In genomic region chr16:18066060-18067009, GRCm38 (mm10) we compare ENCODE assay signal across 8 mouse cellular contexts. TPM values are rescaled to one million over a fixed set of nuclear protein-coding genes. Genes with fewer than 3 reads are reported as not detected.
A peak's percentile ranks its signal among the peaks of the same experiment; 100 is the strongest.
DNase-seq lines count a peak whose midpoint lies in the region; ATAC-seq lines count a peak whose summit lies in the region.

No protein-coding gene starts in this region.

- H3K9me3 ChIP-seq in hindbrain, embryonic 14.5 days (ENCODE audit: control insufficient read depth, low read length), result no peaks in the 10 kb centered on the region

- H3K27ac ChIP-seq in hindbrain, embryonic 14.5 days, result peak overlapping the region; percentile 96

- peak overlapping the region; percentile 94 for H3K4me3 ChIP-seq in hindbrain, embryonic 14.5 days (replicated peaks; ENCODE audit: low read length)

- peaks cover 24% of the 10 kb centered on the region for H3K36me3 ChIP-seq in hindbrain, embryonic 14.5 days (replicated peaks; ENCODE audit: control insufficient read depth, insufficient read depth)

- peak overlapping the region; percentile 74 for H3K4me2 ChIP-seq in hindbrain, embryonic 14.5 days (replicated peaks)

- H3K9ac ChIP-seq in hindbrain, embryonic 14.5 days, result peak overlapping the region; percentile 95

- H3K4me1 ChIP-seq in hindbrain, embryonic 14.5 days (replicated peaks; ENCODE audit: control insufficient read depth, insufficient read depth, low read length), result peaks cover 17% of the 10 kb centered on the region

- DNase-seq in T-cell, adult 2 months (ENCODE audit: low spot score), result peak; percentile 87
- DNase-seq in cerebellum, postnatal 25 days, result peak; percentile 96 to 98
- peak; percentile 84 to 89 for DNase-seq in frontal cortex, postnatal 25 days (ENCODE audit: low spot score in 2 of 2)
- peak; percentile 94 for DNase-seq in hindbrain, embryonic 14.5 days (ENCODE audit: low spot score)
- peak; percentile 92 to 93 for DNase-seq in layer of hippocampus, postnatal 36 days
- peak; percentile 93 for DNase-seq in lung, postnatal 25 days (ENCODE audit: low spot score)
- peak; percentile 80 for DNase-seq in retina, adult 2 months (ENCODE audit: low read depth, low spot score)
- peak; percentile 96 for DNase-seq in thymus, postnatal 25 days

- no peaks in the 10 kb centered on the region for H3K27me3 ChIP-seq in hindbrain, embryonic 14.5 days (ENCODE audit: control insufficient read depth, insufficient read depth, low read length)

- ATAC-seq in hindbrain, embryonic 14.5 days (ENCODE audit: low FRiP score), result peak; percentile 97

- under 1% methylated on average over 54 of the region's 81 CpGs for WGBS in hindbrain, embryonic 14.5 days

RNA-seq across cellular contexts. Expression of gene Dgcr6, which starts 13.7 kb away (rescaled TPM):
- polyA plus RNA-seq in hindbrain, embryonic 14.5 days (2014; fragmentation: Nextera tagmentation; extraction: Ambion mirVana), result 128 and 156 TPM in 2 replicates
- 10 to 100 TPM; 66.1 to 70.8 TPM for total RNA-seq in layer of hippocampus, postnatal 36 days (2021)

RNA-seq across cellular contexts. Expression of gene Prodh, which starts 23.7 kb away (rescaled TPM):
- polyA plus RNA-seq in hindbrain, embryonic 14.5 days (2014; fragmentation: Nextera tagmentation; extraction: Ambion mirVana), result 2.8 and 3.1 TPM in 2 replicates
- 10 to 100 TPM; 32.7 to 42.6 TPM for total RNA-seq in layer of hippocampus, postnatal 36 days (2021)

Comparison
In these comparisons a context has a peak if more than half of its experiments do, and no peak if none do; other contexts are left out.
1. Peak in every context shown above with its lines: DNase-seq, ATAC-seq, H3K4me3 ChIP-seq and H3K27ac ChIP-seq.